Mouse (Mus musculus) CH12.LX (cell line): ENCODE data around the gene Cst13. TPM values are rescaled to one million over a fixed set of nuclear protein-coding genes. Genes with fewer than 3 reads are reported as not detected.

Experiments
- DNase-seq: peaks from one replicate; pipeline ENCODE4 v3.0.0-alpha.2; 2013; ENCODE audit errors: extremely low read depth
- H3K27ac ChIP-seq: 2 replicates; pipeline ENCODE4 v1.5.1; 2012; ENCODE audit warnings: low read depth, mild to moderate bottlenecking, control low read depth, moderate library complexity; ENCODE audit not compliant: insufficient read depth
- H3K27me3 ChIP-seq: replicated peaks from 2 replicates; pipeline ENCODE3; 2012; ENCODE audit warnings: inconsistent platforms
- H3K36me3 ChIP-seq, 2 experiments: replicated peaks in 1 of 2; 2 replicates each; pipeline versions ENCODE3 to v1.6.1; 2012; ENCODE audit warnings: inconsistent platforms in 1 of 2, low read length in 1 of 2, mild to moderate bottlenecking in 1 of 2, mixed read lengths in 1 of 2, moderate library complexity in 1 of 2; ENCODE audit not compliant: control insufficient read depth in 1 of 2, insufficient read depth in 1 of 2
- H3K4me1 ChIP-seq, 2 experiments: 2 replicates each; pipeline ENCODE4 v1.6.1; 2012; ENCODE audit warnings: inconsistent platforms in 1 of 2, moderate library complexity in 1 of 2; ENCODE audit not compliant: insufficient read depth in 2 of 2, control insufficient read depth in 1 of 2
- H3K4me2 ChIP-seq: 2 replicates; pipeline ENCODE4 v1.6.1; 2012; ENCODE audit warnings: low read depth, mild to moderate bottlenecking, control low read depth; ENCODE audit not compliant: poor library complexity, insufficient read depth, severe bottlenecking
- H3K4me3 ChIP-seq, 3 experiments: fragments of 150-350 bp in 1 of 3; sonication (generic) in 1 of 3; replicated peaks in 1 of 3; 2 replicates each; pipeline versions ENCODE3 to v1.5.1; 2011 to 2012; ENCODE audit warnings: low read depth in 2 of 3, low read length in 2 of 3, mild to moderate bottlenecking in 2 of 3, moderate library complexity in 2 of 3, control low read depth in 1 of 3, improper control_type of control experiment in 1 of 3, inconsistent platforms in 1 of 3, mixed read lengths in 1 of 3; ENCODE audit not compliant: poor library complexity in 1 of 3
- H3K79me2 ChIP-seq: replicated peaks from 2 replicates; pipeline ENCODE4 v1.6.1; 2012; ENCODE audit warnings: mild to moderate bottlenecking, moderate library complexity; ENCODE audit not compliant: control insufficient read depth, poor library complexity, insufficient read depth, severe bottlenecking; ENCODE audit errors: extremely low read depth
- H3K9ac ChIP-seq: 2 replicates; pipeline ENCODE4 v1.6.1; 2012; ENCODE audit warnings: low read depth, mild to moderate bottlenecking, control low read depth, moderate library complexity; ENCODE audit not compliant: insufficient read depth
- H3K9me3 ChIP-seq: replicated peaks from 2 replicates; pipeline ENCODE3; 2012; ENCODE audit warnings: low read length, inconsistent platforms, mixed read lengths
- CHD1 ChIP-seq: IDR thresholded peaks from 2 replicates; pipeline ENCODE4 v1.6.1; 2012; ENCODE audit warnings: low read depth, low read length, improper control_type of control experiment, inconsistent platforms
- CHD2 ChIP-seq: IDR thresholded peaks from 2 replicates; pipeline ENCODE4 v1.6.1; 2011; ENCODE audit warnings: low read length, improper control_type of control experiment
- E2F4 ChIP-seq: IDR thresholded peaks from 2 replicates; pipeline ENCODE4 v1.6.1; 2011; ENCODE audit warnings: low read depth, low read length, improper control_type of control experiment; ENCODE audit not compliant: insufficient replicate concordance
- EP300 ChIP-seq: IDR thresholded peaks from 2 replicates; pipeline ENCODE4 v1.6.1; 2011; ENCODE audit warnings: low read length, improper control_type of control experiment
- ETS1 ChIP-seq: conservative IDR thresholded peaks from 2 replicates; pipeline ENCODE4 v1.6.1; 2012; ENCODE audit warnings: low read depth, mild to moderate bottlenecking, inconsistent platforms, low read length, improper control_type of control experiment, moderate library complexity
- HCFC1 ChIP-seq: IDR thresholded peaks from 2 replicates; pipeline ENCODE4 v1.6.1; 2012; ENCODE audit warnings: low read depth, mild to moderate bottlenecking, inconsistent platforms, low read length, improper control_type of control experiment
- JUN ChIP-seq: IDR thresholded peaks from 2 replicates; pipeline ENCODE4 v1.6.1; 2011; ENCODE audit warnings: low read depth, mild to moderate bottlenecking, low read length, improper control_type of control experiment, moderate library complexity; ENCODE audit not compliant: insufficient read depth
- JUND ChIP-seq: conservative IDR thresholded peaks from 2 replicates; pipeline ENCODE4 v1.6.1; 2011; ENCODE audit warnings: low read depth, low read length, improper control_type of control experiment
- KAT2A ChIP-seq: IDR thresholded peaks from 2 replicates; pipeline ENCODE4 v1.6.1; 2012; ENCODE audit warnings: low read length, improper control_type of control experiment, inconsistent platforms; ENCODE audit not compliant: insufficient replicate concordance
- MAFK ChIP-seq: IDR thresholded peaks from 2 replicates; pipeline ENCODE4 v1.6.1; 2011; ENCODE audit warnings: low read length, improper control_type of control experiment; ENCODE audit not compliant: insufficient replicate concordance
- MAZ ChIP-seq: IDR thresholded peaks from 2 replicates; pipeline ENCODE4 v1.6.1; 2012; ENCODE audit warnings: low read depth, mild to moderate bottlenecking, inconsistent platforms, low read length, improper control_type of control experiment, moderate library complexity
- MXI1 ChIP-seq: IDR thresholded peaks from 2 replicates; pipeline ENCODE4 v1.6.1; 2011; ENCODE audit warnings: mild to moderate bottlenecking, low read depth, low read length, improper control_type of control experiment
- MYC ChIP-seq: IDR thresholded peaks from 2 replicates; pipeline ENCODE4 v1.6.1; 2011; ENCODE audit warnings: low read depth, mild to moderate bottlenecking, improper control_type of control experiment, low read length
- NELFE ChIP-seq: IDR thresholded peaks from 2 replicates; pipeline ENCODE4 v1.6.1; 2011; ENCODE audit warnings: low read depth, low read length, improper control_type of control experiment
- NRF1 ChIP-seq: IDR thresholded peaks from 2 replicates; pipeline ENCODE4 v1.6.1; 2014; ENCODE audit warnings: low read depth, mild to moderate bottlenecking, inconsistent platforms, low read length, improper control_type of control experiment, moderate library complexity
- POLR2AphosphoS2 ChIP-seq: IDR thresholded peaks from 2 replicates; pipeline ENCODE4 v1.6.1; 2011; ENCODE audit warnings: low read depth, low read length, improper control_type of control experiment
- RCOR1 ChIP-seq: conservative IDR thresholded peaks from 2 replicates; pipeline ENCODE4 v1.6.1; 2012; ENCODE audit warnings: low read depth, mild to moderate bottlenecking, inconsistent platforms, low read length, improper control_type of control experiment
- SMC3 ChIP-seq: IDR thresholded peaks from 2 replicates; pipeline ENCODE4 v1.6.1; 2011; ENCODE audit warnings: low read depth, low read length, improper control_type of control experiment
- TBP ChIP-seq: conservative IDR thresholded peaks from 2 replicates; pipeline ENCODE4 v1.6.1; 2011; ENCODE audit warnings: low read depth, low read length, improper control_type of control experiment
- USF1 ChIP-seq: IDR thresholded peaks from 2 replicates; pipeline ENCODE4 v1.6.1; 2014; ENCODE audit warnings: low read depth, mild to moderate bottlenecking, inconsistent platforms, low read length, improper control_type of control experiment
- USF2 ChIP-seq: conservative IDR thresholded peaks from 2 replicates; pipeline ENCODE4 v1.6.1; 2011; ENCODE audit warnings: low read depth, low read length, improper control_type of control experiment
- ZC3H11A ChIP-seq: IDR thresholded peaks from 2 replicates; pipeline ENCODE4 v1.6.1; 2012; ENCODE audit warnings: low read depth, mild to moderate bottlenecking, inconsistent platforms, low read length, improper control_type of control experiment
- dilution Hi-C: fragments of 300-500 bp; cut with MboI; formaldehyde crosslinking; loops from 2 replicates; pipeline ENCODE4 v1.14.3; 2020; ENCODE audit warnings: low sequenced_read_pairs; ENCODE audit not compliant: extremely low pct_unique_long_range_greater_than_20kb, extremely low pct_ligation_motif_present
- in situ Hi-C: fragments of 300-500 bp; cut with MboI; formaldehyde crosslinking; loops from 3 replicates; pipeline ENCODE4 v1.14.3; 2019; ENCODE audit warnings: low sequenced_read_pairs, low pct_ligation_motif_present, low pct_unique_long_range_greater_than_20kb, mixed read lengths
- polyA plus RNA-seq: library from polyadenylated mRNA; unstranded; fragments of >175 nt; gene quantifications from 2 replicates; pipeline ENCODE4 v1.2.1, GENCODE M21; 2012; ENCODE audit warnings: low read depth; ENCODE audit not compliant: insufficient read length
- total RNA-seq, 2 experiments: library from RNA; depleted of rRNA; stranded (reverse); fragments of 300-350 nt in 1 of 2; fragments of >200 nt in 1 of 2; gene quantifications; 2 replicates each; pipeline ENCODE4 v1.2.3; 2012 to 2014

The Cst13 gene
- total and polyA plus RNA-seq, 3 experiments: not detected

DNA sequence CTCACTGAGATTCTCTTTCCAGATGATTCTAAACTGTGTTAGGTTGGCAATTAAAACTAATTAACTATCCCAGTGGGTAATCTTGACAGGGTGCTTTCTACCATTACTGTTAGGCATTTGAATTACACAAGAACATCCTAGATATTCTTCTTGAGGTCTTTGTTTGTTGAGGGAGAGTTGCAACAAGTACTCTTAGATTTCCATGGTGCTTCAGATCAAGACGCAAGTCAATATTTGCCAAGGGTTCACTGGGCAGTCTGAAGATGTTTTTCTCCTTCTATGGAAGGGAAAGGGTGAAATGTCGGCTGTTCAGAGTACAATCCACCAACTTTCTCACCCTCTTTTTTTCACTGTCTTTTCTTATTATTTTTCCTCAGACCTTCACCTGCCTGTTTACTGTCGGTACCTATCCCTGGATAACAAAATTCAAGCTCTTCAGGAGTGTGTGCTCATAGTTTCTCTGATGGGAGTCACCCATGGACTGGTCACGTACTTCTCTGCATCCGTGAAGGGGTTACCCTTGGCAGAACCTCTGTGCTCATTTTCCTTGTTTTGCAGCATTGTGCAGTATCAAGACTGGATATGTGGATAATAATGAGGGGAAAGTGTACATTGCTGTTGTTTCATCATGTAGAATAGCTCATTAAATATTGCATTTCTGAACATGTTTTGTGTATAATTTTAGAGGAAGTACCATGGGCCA, 18.3 kb downstream of the Cst13 start:
- no peak overlapping the region for H3K9ac ChIP-seq
- no peak overlapping the region for H3K4me3 ChIP-seq
- no peaks in the 10 kb centered on the region for H3K9me3 ChIP-seq
- H3K4me2 ChIP-seq: no peak overlapping the region
- no peak overlapping the region for H3K27ac ChIP-seq
- H3K36me3 ChIP-seq: no peaks in the 10 kb centered on the region
- no peaks in the 10 kb centered on the region for H3K79me2 ChIP-seq
- no peak for DNase-seq
- peaks cover 4% of the 10 kb centered on the region for H3K27me3 ChIP-seq
- dilution Hi-C loops (no loop called here), in situ Hi-C loops (no loop called here)
- no peak for TF ChIP-seq E2F4
- TF ChIP-seq POLR2AphosphoS2: no peak
- TF ChIP-seq HCFC1: no peak
- TF ChIP-seq JUN: no peak
- TF ChIP-seq ZC3H11A: no peak
- no peak for TF ChIP-seq CHD2
- no peak for TF ChIP-seq MAFK
- TF ChIP-seq USF1: no peak
- no peak for TF ChIP-seq CHD1
- no peak for TF ChIP-seq MAZ
- TF ChIP-seq USF2: no peak
- TF ChIP-seq ETS1: no peak
- no peak for TF ChIP-seq NRF1
- TF ChIP-seq JUND: no peak
- TF ChIP-seq TBP: no peak
- no peak for TF ChIP-seq NELFE
- no peak for TF ChIP-seq MYC
- no peak for TF ChIP-seq MXI1
- no peak for TF ChIP-seq RCOR1
- H3K4me1 ChIP-seq: no peaks in the 10 kb centered on the region

GRCm38 (mm10) chr2:148839224-148839623, 19.3 kb downstream of the Cst13 start:
- no peak overlapping the region for H3K9ac ChIP-seq
- H3K79me2 ChIP-seq: no peaks in the 10 kb centered on the region
- H3K9me3 ChIP-seq: no peaks in the 10 kb centered on the region
- H3K36me3 ChIP-seq: no peaks in the 10 kb centered on the region
- no peak overlapping the region for H3K27ac ChIP-seq
- peaks cover 4% of the 10 kb centered on the region for H3K27me3 ChIP-seq
- in situ Hi-C loops: no loop called here
- no peak for DNase-seq
- TF ChIP-seq MAZ: no peak
- no peak for TF ChIP-seq JUN
- no peak for TF ChIP-seq EP300
- no peak for TF ChIP-seq CHD2
- TF ChIP-seq NELFE: no peak
- TF ChIP-seq CHD1: no peak
- no peak for TF ChIP-seq SMC3
- TF ChIP-seq KAT2A: no peak
- TF ChIP-seq USF1: no peak
- no peak overlapping the region for H3K4me2 ChIP-seq
- H3K4me1 ChIP-seq: no peaks in the 10 kb centered on the region
- dilution Hi-C loops: no loop called here
- H3K4me3 ChIP-seq: no peak overlapping the region
